Mouse (Mus musculus): ENCODE results near the gene Sh3pxd2a.

Gene Sh3pxd2a

DNA sequence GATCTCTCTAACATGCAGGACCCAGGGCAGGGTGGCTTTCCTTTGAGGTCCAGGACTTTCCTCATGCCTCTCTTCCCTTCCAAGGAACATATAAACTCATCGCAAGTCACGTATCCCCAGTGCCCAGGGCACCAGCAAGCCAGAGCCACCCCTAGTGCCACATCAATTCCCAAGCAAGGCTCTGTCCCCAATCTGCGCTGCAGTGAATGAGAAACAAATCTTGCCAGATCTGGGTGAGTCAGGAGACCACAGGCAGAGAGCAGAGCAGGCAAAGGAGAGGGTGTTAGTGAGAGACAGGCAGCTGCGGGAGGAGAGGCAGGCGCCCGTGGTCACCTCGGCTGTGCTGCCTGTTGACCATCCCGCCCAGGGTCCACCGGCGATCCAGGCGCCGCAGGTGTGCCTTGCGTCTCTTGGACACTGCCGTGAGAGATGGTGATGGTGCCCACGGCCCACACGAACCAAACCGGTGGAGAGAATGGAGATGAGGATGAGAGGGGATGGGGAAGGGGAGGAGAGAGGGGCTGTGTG, 181.4 kb downstream of the Sh3pxd2a start:
- no peak for DNase-seq (ENCODE audit: low spot score in 2 of 2)

DNA sequence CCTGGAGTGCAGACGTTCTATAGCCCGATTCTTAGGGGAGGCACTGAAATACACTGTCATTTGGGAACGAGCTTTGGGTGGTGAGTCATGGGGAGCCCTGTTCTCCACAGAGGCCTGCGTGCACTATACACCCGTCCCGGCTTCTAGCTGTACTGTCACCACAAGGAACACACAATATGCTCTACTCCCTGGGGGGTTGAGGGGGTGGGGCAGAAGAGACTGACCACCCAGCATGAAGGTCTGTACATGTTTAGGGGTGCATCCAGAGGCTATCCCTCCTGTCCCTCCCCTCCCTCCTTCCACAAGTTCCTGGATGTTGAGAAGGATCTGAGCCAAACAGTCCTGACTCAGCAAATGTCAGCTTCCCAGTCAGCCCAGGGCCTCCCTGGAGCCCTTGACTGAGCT, 182.1 kb downstream of the Sh3pxd2a start:
- DNase-seq (ENCODE audit: low spot score in 2 of 2) = no peak

DNA sequence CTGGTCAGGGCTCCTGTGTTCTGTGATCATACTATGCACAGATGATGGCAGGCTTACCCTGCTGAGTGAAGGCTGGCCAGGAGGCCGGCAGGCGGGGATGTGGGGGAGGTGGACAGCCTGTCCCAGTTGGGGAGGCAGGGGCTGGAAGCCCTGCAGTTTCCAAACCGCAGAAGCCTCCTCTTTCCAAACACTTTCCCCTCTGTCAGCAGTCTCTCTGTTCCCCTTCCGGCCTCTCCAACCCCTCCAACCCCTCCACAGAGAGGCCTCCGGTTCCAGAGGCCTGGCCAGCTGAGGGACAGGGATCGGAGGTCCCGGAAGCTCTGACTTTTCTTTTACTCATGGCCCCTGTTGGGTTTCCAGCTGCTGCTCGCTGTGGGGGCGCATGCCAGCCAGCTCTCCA, 183.3 kb downstream of the Sh3pxd2a start:
- no peak for DNase-seq (ENCODE audit: low spot score in 2 of 2)

DNA sequence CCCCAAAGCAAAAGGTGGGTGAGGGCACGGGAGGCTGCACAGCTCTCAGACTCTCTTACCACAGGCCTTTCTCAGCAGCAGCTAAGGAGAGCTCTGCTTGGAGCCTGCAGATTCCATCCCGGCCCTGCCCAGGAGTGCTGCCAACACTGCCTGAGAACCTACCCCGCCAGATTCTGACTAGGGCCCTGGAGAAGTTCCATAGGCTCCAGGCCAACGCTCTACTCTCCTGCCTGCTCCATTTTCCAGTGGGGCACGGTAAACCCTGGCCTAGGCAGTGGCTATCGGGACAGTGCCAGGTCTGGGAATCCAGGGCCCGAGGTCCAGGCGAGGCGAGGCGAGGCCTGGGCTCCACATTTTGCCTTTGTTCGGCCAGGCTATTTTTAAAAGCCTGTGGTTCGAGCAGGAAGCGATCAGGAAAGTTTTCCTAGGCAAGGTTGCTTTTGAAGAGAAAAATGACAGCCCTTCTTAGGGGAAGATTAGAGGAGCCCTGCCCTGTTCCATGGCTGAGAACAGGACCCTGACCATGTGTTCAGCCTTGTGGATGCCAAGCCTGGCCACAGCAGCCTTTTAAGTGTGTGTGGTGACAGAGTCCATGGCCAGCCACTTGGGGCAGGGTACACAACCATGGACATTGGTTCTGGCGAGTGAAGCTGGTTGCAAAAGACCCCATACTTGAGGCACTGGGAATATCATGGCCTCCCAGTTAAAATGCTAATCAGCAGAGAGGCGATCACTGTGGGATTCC, 184.2 kb downstream of the Sh3pxd2a start:
- peak in 1 of 2 experiments; percentile 80 for DNase-seq (ENCODE audit: low spot score in 2 of 2)

DNA sequence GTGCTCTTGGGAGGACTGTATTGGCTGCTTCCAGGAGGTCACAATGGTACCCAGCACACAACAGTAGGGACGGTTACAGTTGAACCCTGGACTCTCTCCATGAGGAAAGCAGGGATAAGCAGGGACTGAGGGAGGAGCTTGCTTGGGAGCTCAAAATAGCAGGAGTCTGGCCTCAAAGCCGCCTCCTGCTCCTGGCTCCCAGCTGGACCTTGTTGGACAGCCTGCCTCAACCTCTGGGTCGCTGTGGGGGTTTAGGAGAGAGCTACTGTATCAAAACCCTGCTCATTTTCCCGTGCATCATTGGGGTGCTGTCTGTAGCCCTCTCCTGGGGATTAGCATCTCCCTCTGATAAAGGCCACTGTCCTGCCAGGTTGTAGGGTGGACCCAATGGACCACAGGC, 184.8 kb downstream of the Sh3pxd2a start:
- no peak for DNase-seq (ENCODE audit: low spot score in 2 of 2)

DNA sequence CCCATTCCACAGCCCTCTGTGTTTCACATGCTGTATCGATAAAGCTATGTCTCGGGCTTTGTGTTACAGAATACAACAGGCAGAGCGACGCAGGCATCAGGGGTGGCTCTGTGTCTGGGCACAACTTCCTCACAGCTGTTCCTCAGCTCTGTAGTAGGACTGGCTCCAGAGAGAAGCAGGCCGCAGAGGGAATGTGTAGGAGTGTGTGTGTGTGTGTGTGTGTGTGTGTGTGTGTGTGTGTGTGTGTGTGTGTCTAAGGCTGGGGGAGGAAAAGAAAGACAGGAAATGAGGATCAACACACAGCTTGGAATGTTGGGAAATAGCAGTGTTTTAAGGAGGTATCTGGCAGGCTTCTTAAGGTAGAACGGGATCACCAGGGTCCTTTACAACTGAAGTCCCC, 187.5 kb downstream of the Sh3pxd2a start:
- DNase-seq (ENCODE audit: low spot score in 2 of 2) = no peak

DNA sequence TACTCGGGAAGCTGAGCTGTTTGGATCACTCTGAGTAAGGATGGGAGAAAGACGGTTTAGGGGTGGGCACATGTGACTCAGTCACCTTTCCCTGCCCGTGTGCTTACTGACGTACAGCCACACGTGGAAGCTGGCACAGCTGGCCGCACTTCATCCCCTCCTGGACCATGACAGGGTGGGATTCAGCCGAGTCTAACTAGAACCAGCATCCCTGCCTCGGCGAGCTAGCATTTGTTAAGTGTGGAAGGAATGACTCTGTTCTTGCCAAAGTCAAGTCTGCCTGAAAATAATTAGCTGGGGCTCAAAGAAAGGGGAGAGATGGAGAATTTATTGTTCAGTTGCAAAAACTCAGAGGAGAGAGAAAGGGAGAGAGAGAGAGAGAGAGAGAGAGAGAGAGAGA, 193.7 kb downstream of the Sh3pxd2a start:
- no peak for DNase-seq (ENCODE audit: low spot score in 2 of 2)

DNA sequence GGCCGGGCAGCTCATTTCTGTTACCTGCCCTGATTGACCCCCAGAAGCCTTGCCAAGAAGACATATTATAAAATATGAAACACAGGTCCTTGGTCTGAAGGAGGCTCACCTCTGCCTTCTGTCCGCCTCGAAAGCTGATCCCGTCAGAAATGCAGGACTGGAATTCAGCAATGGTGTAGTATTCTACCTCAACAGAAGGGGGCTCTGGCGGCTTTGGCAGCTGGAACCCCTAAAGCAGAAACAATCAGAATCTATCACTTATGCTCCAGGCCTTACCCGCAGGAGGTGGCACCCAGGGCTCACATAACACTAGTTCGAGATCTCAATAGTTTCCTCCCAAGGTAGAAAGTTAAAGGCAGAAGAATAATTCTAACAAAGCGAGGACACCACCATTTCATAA, 194.5 kb downstream of the Sh3pxd2a start:
- peak in 1 of 2 experiments; percentile 32 for DNase-seq (ENCODE audit: low spot score in 2 of 2)

DNA sequence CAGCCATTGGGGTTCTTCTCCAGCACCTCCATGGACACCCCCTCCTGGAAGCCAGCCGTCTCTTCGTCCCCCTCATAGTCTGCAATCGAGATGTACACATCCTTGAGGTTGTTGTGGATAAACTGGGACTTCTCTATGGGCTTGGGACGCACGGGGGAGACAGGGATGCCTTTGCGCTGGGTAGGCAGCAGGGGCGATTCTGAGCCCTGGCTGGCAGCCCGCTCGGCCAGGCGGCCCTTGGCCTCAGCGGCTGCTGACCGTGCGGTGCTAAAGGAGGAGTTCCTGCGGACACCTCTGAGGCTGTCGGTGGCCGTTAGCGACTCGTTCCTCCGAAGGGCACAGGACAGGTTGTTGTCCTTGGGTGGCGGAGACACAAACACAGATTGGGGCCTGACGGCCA, 197.1 kb downstream of the Sh3pxd2a start:
- DNase-seq (ENCODE audit: low spot score in 2 of 2) = no peak

DNA sequence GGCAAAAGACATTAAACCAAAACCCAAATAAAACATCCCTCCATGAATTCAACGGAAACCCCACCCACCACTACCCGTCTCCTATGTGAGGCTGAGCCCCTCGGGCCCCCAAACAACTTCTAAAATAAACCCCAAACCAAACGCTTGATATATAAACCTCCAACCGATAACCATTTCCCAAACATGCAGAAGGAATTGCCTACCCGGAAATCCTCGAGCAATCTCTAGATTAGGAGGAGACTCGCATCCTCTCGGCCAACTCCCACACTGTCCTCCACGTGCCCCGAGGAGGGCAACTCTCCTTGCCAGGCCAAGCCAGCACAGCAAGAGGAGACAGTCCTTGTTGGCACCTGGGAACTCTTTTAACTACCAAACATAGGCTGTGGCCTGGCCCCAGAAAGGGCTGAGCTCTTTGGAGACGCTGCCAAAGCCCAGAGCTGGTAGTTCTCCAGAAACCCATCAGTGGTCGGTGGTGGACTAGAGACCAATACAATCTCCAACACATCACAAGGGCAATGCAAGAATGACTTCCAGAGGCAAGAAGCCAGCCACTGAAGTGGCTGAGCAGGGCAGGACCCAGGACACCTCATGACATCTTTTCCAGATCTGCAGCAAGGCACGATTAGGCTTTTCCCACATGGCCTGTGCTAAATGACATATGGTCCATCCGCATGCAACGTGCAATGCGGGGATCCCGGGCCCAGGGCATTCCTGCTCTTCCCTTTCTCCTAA, 198.0 kb downstream of the Sh3pxd2a start:
- no peak for DNase-seq (ENCODE audit: low spot score in 2 of 2)

DNA sequence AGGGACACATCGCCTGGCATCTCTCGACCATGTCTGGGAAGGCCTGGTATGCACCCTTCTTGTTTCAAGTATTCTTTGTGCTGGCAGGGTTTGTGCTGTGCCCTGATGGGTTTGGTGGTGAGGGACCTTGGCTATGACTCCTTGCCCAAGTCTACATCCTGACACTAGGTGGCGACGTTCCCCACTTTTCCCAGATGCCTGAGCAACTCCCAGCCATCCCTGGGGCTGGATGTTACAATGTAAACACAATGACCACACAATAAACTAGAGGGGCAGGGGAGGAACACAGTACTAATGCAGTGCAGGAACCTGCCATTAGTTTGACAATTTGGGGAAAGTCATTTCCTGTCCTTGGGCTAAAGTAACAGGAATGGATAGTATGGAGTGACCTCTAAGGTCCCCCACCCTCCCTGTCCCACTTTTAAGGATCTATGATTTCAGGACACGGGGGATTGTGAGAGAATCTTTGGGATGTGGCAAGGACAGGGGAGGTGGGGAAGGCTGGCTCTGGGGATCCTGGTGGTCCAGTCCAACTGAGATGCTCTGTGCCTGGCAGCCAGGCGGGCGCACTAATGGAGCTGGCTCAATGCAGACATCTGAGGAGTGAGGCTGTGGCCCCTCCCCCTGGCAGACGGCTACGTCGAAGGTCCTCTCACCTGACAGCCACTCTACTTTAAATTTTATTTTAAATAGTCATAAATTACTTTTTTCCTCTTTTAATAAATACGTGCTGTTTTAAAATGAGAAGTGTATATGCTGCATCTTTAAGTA, 199.7 kb downstream of the Sh3pxd2a start:
- peak; percentile 69 to 82 for DNase-seq (ENCODE audit: low spot score in 2 of 2)

DNA sequence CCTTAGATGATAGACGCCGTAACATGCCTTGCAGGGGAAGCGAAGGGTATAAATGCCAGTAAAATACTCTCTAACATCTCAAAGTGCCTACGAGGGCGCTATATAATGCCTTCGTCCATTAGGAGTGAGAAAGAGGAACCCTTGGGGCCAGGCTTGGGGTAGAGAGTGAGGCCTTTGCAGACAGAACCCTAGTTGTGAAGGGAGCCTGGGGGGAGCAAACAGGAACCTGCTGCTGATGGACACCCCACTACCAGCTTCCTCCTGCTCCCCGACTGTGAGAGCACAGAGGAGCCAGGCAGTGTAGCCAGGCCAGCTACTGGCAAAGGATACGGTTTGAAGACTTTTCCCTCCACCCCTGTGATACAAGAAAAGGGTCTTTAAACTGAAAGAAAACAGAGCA, 200.6 kb downstream of the Sh3pxd2a start:
- no peak for DNase-seq (ENCODE audit: low spot score in 2 of 2)

DNA sequence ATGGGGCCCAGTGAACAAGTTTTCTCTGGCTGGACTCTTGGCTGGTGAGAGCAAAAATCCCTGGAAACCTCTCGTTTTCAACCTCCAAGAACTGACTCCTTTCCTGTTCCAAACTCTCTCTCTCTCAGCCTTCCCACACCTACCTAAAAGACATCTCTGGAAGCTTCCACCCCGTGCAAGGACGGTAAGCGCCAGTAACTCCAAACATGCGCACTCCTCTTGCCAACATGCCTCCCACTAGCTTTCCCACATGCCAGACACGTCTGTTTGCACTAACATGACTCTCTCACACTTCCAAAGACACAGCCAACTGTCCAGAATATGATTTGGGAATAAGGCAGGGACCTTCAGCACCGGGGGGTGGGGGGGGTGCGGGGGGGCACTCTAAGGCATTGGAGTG, 203.0 kb downstream of the Sh3pxd2a start:
- DNase-seq (ENCODE audit: low spot score in 2 of 2) = no peak

DNA sequence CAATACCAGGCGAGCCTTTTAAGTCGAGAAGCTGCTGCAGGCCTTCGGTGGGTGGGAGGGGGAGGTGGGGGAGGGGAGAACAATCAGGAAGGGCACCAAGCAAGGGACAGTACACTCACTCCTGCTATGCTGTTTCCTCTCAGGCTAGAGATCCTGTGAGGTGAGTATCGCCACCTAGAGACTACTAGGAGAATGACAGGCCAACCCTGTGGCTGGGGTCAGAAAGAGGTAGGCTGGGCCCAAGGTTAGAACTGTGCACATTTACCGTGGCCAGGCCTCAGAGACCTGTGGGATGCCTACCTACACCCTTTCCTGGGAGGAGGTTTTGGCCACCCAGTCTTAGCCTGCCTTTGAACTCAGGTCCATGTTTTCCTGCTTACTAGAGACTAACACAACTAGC, 204.6 kb downstream of the Sh3pxd2a start:
- peak in 1 of 2 experiments; percentile 49 for DNase-seq (ENCODE audit: low spot score in 2 of 2)

DNA sequence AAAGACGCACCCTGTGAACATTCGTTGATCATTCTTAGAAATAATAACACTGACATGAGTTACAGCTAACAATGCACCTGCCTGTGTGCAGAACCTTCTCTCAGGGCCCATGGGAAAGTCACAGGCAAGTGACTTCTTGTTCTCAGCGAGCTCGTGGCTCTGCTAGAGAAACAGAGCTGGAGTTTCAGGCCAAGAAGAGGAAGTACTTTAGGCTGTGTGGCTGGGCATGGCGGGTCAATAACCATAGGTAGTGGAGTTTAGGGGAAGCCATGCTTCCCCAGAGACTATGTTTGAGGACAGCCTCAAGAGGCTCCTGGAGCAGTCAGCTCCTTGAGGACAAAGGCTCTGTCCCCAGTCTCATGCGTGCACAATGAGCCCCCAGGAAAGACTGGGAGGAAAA, 208.3 kb downstream of the Sh3pxd2a start:
- DNase-seq (ENCODE audit: low spot score in 2 of 2) = no peak

DNA sequence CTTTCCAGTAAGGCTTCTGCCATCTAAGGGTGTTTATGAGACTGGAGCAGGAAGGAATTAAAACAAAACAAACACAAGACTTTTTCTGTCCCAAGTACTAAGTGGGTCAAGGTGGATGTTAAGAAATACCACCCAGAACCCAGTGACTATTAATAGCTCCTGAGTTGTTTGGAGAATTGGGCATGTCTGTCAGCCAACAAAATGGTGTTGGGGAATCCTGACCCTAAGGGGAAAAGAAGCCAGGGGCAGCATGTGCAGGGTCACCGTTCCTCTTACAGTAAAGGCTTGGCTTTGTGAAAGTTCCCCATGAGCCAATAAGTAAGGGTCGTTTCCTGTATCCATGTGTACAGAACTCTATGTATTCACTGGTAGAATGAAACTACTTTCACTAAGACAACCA, 209.2 kb downstream of the Sh3pxd2a start:
- DNase-seq (ENCODE audit: low spot score in 2 of 2) = no peak

DNA sequence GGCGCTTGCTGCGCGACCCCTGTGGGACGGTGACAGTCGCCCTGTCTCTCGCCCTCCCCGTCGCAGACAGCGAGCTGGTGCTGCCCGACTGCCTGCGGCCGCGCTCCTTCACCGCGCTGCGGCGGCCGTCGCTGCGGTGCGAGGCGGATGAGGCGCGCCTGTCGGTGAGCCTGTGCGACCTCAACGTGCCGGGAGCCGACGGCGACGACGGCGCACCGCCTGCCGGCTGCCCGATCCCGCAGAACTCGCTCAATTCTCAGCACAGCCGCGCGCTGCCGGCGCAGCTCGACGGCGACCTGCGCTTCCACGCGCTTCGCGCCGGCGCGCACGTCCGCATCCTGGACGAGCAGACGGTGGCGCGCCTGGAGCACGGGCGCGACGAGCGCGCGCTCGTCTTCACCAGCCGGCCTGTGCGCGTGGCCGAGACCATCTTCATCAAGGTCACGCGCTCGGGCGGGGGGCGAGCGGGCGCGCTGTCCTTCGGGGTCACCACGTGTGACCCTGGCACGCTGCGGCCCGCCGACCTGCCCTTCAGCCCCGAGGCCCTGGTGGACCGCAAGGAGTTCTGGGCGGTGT, 211.1 kb downstream of the Sh3pxd2a start:
- no peak for DNase-seq (ENCODE audit: low spot score in 2 of 2)

DNA sequence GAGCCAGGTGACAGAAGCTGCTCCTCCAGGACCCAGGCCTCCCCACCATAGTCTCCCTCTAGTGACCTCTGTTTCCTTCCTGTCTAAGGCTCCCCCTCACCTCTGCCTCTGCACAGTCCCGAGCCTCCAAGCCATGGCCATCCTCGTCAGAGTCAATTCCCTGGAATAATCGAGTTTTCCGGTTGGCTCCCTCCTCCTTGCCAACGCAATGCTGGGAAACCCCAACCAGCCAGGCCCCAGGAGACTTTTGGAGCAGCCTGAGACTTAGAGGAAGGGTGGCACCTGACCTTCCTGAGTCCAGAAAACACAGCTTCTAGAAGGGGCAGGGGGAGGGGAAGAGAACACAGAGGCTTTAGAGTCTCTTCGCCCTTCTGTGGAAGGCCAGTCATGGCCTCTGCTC, 213.3 kb downstream of the Sh3pxd2a start:
- peak in 1 of 2 experiments; percentile 47 for DNase-seq (ENCODE audit: low spot score in 2 of 2)

DNA sequence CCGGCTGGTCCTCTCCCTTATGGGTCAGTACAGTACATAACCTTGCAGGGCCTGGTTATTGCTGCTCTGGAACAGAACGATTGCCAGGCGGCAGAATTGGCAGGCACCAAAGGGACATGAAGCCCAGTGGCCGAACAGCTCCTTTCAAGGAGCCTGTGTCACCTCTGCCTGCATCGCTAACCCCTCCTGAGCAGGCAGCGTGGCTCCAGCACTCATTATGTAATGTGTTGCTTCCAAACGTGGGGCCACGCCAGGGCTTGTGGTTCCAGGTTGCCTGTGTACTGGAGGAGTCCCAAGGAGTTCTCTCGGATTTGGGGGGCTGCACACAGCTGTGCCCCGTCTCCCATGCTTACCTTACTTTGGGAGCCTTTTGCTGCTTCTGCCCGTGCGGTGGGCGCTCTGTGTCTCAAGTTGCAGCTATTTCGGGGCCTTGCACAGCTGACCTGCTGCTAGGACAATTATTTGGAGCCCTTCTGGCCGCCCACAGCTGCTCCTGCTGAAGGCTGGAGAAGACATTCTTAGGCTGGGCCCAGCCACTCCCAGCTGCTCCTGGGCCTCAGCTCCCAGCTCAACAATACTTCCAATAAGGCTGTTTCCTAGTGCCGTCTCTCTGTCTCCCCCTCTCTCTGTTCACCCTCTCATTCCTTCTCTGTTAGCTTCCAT, 215.2 kb downstream of the Sh3pxd2a start:
- DNase-seq (ENCODE audit: low spot score in 2 of 2) = no peak

DNA sequence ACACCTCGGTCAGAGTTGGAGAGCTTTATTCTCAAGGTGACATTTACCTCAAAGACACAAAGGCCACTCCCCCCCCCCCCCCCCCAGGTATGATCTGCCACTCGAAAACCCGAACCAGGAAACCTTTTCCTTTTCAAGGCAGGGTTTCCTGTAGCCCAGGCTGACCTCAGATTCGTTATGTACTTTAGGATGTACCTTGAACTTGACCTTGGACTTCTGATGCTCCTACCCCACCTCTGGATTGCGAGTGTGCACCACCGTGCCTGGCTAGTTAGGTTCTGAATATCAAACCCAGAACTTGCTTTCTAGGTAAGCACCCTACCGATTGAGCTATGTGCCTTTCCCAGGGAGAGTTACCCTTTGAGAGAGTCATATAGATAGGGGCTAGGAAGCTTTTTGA, 215.9 kb downstream of the Sh3pxd2a start:
- no peak for DNase-seq (ENCODE audit: low spot score in 2 of 2)

DNA sequence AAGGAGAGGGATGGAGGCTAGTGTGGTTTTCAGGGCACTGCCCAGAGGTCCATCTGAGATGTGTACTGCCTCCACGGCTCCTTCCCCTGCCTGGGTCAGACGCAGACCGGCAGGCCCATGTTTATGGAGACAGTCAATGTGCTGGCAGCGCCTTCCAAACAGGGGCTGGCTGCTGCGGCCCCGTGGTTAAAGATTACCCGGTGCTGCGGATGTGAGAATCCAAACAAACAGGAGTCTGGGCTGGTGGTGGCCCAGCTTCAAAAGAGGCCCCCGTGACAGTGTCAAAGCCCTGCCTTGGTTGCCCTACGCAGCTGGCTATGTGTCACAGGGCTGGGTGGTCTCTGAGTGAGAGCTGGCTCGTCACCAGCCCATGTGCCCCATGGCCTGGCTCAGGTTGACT, 216.4 kb downstream of the Sh3pxd2a start:
- no peak for DNase-seq (ENCODE audit: low spot score in 2 of 2)

Data from cerebellum, postnatal 4 days (tissue).